Mouse (Mus musculus): ENCODE results near the gene Dtymk. TPM values are rescaled to one million over a fixed set of nuclear protein-coding genes. Genes with fewer than 3 reads are reported as not detected.
"Not testable (repeated sequence)": the region's sequence is repeated elsewhere in the genome, so short reads cannot be mapped to it uniquely, and the experiment has no call there.

Dtymk gene
- polyA plus RNA-seq, 1 experiment: 96.5 TPM

DNA sequence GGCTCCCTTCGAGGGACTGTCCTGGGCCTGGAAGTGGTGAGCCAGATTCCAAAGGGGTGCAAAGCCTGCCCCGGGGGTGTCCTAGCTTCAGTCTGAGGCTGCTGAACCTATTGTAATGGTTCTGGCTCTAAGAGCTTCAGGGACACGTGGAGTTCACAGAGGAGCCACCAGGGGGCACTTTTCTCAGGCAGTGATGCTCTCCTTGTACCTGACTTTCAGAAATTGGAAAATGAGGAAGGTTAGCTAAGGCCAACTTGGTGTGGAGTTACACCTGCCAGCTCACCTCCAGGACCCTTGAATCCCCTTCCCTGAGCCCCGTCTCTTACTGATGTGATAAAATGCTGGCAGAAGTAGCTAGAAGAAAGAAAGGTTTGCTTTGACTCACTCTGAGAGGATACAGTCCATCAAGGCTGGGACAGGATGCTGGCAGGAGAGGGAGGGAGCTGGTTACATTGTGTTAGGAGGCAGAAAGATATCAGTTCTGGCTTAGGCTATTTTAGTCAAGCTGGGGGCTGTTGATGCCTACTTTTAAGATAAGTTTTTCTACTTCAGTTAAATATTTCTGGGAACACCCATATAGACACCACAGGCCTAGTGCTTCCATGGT, 31.1 kb upstream of the Dtymk start:
- H3K27me3 ChIP-seq (ENCODE audit: control insufficient read depth, insufficient read depth, low read length); DNase-seq; H3K4me1 ChIP-seq (ENCODE audit: control insufficient read depth, insufficient read depth, low read length); H3K4me3 ChIP-seq (replicated peaks; ENCODE audit: insufficient read depth, low read depth, low read length); H3K27ac ChIP-seq (ENCODE audit: insufficient read depth, low read length): not testable (repeated sequence)
- WGBS: 34% methylated on average over 4 of the region's 4 CpGs
- peak; percentile 14; the same call in 1 of the 2 replicates for TF ChIP-seq CTCF (IDR thresholded peaks at IDR 0.05; ENCODE audit: borderline replicate concordance, insufficient read depth, low read depth, low read length)

DNA sequence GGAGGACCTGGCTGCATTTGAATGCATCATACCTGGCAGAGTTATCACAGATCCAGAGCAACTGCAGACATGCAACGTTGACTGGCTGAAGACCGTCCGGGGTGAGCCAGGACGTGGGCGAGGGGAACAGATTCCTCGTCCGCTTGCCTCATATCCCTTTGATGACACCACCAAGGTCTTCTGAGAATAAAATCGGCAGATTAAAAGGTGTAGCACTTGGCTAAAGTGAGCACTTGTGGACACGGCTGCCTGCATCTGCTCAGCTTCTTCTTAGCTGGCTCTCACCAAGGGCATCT, 24.8 kb upstream of the Dtymk start:
- TF ChIP-seq POLR2A (IDR thresholded peaks at IDR 0.05; ENCODE audit: borderline replicate concordance, insufficient read depth, low read length) (no peak), CTCF (IDR thresholded peaks at IDR 0.05; ENCODE audit: borderline replicate concordance, insufficient read depth, low read depth, low read length) (no peak)
- Histone ChIP-seq H3K4me1 (ENCODE audit: control insufficient read depth, insufficient read depth, low read length) (peaks cover 9% of the 10 kb centered on the region; the same call in 1 of the 2 replicates), H3K27me3 (ENCODE audit: control insufficient read depth, insufficient read depth, low read length) (no peaks in the 10 kb centered on the region), H3K4me3 (replicated peaks; ENCODE audit: insufficient read depth, low read depth, low read length) (peak overlapping the region; percentile 13), H3K27ac (ENCODE audit: insufficient read depth, low read length) (0 out of 2 replicates have a peak overlapping the region, but pooled peaks have one; percentile 37)
- WGBS: 81% methylated on average over 9 of the region's 9 CpGs
- no peak for DNase-seq

GRCm38 (mm10) chr1:93825771-93826539, 24.2 kb upstream of the Dtymk start:
- peaks cover 9% of the 10 kb centered on the region; the same call in 1 of the 2 replicates for H3K4me1 ChIP-seq (ENCODE audit: control insufficient read depth, insufficient read depth, low read length)
- TF ChIP-seq POLR2A (IDR thresholded peaks at IDR 0.05; ENCODE audit: borderline replicate concordance, insufficient read depth, low read length) (no peak), CTCF (IDR thresholded peaks at IDR 0.05; ENCODE audit: borderline replicate concordance, insufficient read depth, low read depth, low read length) (no peak)
- H3K27ac ChIP-seq (ENCODE audit: insufficient read depth, low read length): peak overlapping the region; percentile 63
- 32% methylated on average over 27 of the region's 27 CpGs for WGBS
- DNase-seq: peak; percentile 48 to 50
- H3K4me3 ChIP-seq (replicated peaks; ENCODE audit: insufficient read depth, low read depth, low read length): peak overlapping the region; percentile 65
- no peaks in the 10 kb centered on the region for H3K27me3 ChIP-seq (ENCODE audit: control insufficient read depth, insufficient read depth, low read length)

DNA sequence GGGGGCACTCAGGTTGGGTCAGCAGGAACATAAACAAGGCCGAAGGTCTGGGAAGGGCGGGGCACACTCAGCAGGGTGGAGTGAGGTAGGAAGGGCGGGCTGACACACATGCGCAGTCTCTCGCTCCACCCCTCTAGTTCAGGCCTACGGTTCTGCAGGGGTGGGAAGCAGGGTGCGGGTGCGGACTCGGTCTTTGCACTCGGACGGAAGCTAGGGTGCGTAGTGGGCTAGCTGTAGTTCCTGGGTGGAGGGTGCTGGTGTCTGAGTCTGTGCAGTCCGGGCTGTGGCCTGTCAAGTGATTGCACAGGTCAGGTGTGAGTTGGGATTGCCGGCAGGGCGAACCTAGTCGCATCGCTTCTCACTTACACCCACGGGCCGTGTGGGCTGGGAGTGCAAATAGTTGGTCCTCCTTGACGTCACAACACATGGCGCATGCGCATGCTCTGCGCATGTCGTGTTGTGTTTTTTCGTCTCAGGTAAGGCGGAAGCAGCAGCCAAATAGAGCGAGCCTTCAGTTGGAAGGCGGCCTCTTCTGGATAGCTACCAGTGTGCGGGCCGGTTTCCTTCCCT, 23.5 kb upstream of the Dtymk start:
- Histone ChIP-seq H3K27ac (ENCODE audit: insufficient read depth, low read length) (peak overlapping the region; percentile 89), H3K4me1 (ENCODE audit: control insufficient read depth, insufficient read depth, low read length) (peaks cover 9% of the 10 kb centered on the region; the same call in 1 of the 2 replicates), H3K27me3 (ENCODE audit: control insufficient read depth, insufficient read depth, low read length) (no peaks in the 10 kb centered on the region), H3K4me3 (replicated peaks; ENCODE audit: insufficient read depth, low read depth, low read length) (peak overlapping the region; percentile 65)
- peak; percentile 98 for DNase-seq
- WGBS: under 1% methylated on average over 30 of the region's 30 CpGs
- TF ChIP-seq POLR2A (IDR thresholded peaks at IDR 0.05; ENCODE audit: borderline replicate concordance, insufficient read depth, low read length): peak; percentile 96
- TF ChIP-seq CTCF (IDR thresholded peaks at IDR 0.05; ENCODE audit: borderline replicate concordance, insufficient read depth, low read depth, low read length): peak; percentile 17; the same call in 1 of the 2 replicates

DNA sequence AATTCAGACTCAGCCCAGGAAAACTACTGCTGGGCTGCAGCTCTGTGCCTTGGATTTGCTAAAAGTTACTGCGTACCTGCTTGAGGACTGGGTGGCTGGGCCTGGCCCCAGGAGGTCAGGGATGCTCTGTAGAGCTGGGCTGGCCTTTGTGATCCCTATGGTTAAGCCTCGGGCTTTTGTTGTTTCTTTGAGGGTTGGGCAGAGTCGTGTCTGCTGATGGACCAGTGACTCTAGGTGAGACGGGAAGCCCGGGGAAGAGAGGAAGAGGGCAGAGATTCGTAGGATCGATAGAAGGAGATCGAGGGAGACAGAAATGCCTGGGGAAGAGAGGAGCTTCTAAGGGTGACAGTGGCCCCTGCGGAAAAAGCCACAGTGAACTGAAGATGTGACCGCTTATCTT, 22.9 kb upstream of the Dtymk start, which contains the start of gene D2hgdh:
Gene D2hgdh, plus strand, starts transcription at position 301 of the 400 bp plus-strand sequence.
- no peak for TF ChIP-seq POLR2A (IDR thresholded peaks at IDR 0.05; ENCODE audit: borderline replicate concordance, insufficient read depth, low read length)
- no peak for TF ChIP-seq CTCF (IDR thresholded peaks at IDR 0.05; ENCODE audit: borderline replicate concordance, insufficient read depth, low read depth, low read length)
- 9% methylated on average over 10 of the region's 10 CpGs for WGBS
- no peak for DNase-seq
- Histone ChIP-seq H3K27ac (ENCODE audit: insufficient read depth, low read length) (peak within 1 kb of the TSS; percentile 89), H3K4me1 (ENCODE audit: control insufficient read depth, insufficient read depth, low read length) (peaks cover 9% of the 10 kb centered on the region; the same call in 1 of the 2 replicates), H3K27me3 (ENCODE audit: control insufficient read depth, insufficient read depth, low read length) (no peaks in the 10 kb centered on the region), H3K4me3 (replicated peaks; ENCODE audit: insufficient read depth, low read depth, low read length) (peak within 1 kb of the TSS; percentile 65)

GRCm38 (mm10) chr1:93823796-93824495, 22.2 kb upstream of the Dtymk start:
- DNase-seq: no peak
- H3K4me3 ChIP-seq (replicated peaks; ENCODE audit: insufficient read depth, low read depth, low read length): no peak overlapping the region
- peak overlapping the region; percentile 82 for H3K27ac ChIP-seq (ENCODE audit: insufficient read depth, low read length)
- WGBS: 65% methylated on average over 3 of the region's 3 CpGs
- H3K4me1 ChIP-seq (ENCODE audit: control insufficient read depth, insufficient read depth, low read length): peaks cover 9% of the 10 kb centered on the region; the same call in 1 of the 2 replicates
- H3K27me3 ChIP-seq (ENCODE audit: control insufficient read depth, insufficient read depth, low read length): no peaks in the 10 kb centered on the region
- no peak for TF ChIP-seq CTCF (IDR thresholded peaks at IDR 0.05; ENCODE audit: borderline replicate concordance, insufficient read depth, low read depth, low read length)
- no peak for TF ChIP-seq POLR2A (IDR thresholded peaks at IDR 0.05; ENCODE audit: borderline replicate concordance, insufficient read depth, low read length)

- H3K27me3 ChIP-seq (ENCODE audit: control insufficient read depth, insufficient read depth, low read length): no peaks in the 10 kb centered on the region
- WGBS: 61% methylated on average over 7 of the region's 7 CpGs
- no peak for TF ChIP-seq CTCF (IDR thresholded peaks at IDR 0.05; ENCODE audit: borderline replicate concordance, insufficient read depth, low read depth, low read length)
- no peak for TF ChIP-seq POLR2A (IDR thresholded peaks at IDR 0.05; ENCODE audit: borderline replicate concordance, insufficient read depth, low read length)
- no peak for DNase-seq
- no peak overlapping the region for H3K4me3 ChIP-seq (replicated peaks; ENCODE audit: insufficient read depth, low read depth, low read length)
- no peak overlapping the region for H3K27ac ChIP-seq (ENCODE audit: insufficient read depth, low read length)
- no peaks in the 10 kb centered on the region for H3K4me1 ChIP-seq (ENCODE audit: control insufficient read depth, insufficient read depth, low read length)
Measured at GRCm38 (mm10) chr1:93818722-93819121, 17.0 kb upstream of the Dtymk start.
